Mouse (Mus musculus): ENCODE measurements at regions not wholly inside any gene's neighbourhood (a gene's known extent, or its start where the extent isn't known, plus 50 kb on each side); places are given as distances from the start of the nearest gene placed in this dataset.

DNA sequence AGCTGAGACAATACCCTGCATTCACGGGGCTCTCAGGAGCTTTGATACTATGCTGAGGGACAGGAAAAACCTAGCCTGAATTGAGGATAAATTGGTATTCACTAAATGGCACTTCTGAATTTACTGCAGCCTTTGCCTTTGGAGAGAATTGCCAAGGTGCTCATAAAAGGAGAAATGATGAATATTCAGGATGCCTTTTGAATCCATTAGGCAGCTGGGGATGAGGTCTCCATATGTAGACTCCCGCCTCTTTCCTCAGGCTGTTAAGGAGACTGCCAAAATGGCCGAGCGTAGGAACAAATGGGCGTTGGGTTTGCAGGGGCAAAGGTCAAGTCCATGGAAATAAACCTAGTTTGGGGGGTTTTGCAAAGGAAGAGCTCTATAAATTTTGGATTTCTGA lies 123.5 kb downstream of the Hlx start:
- no peak for TF ChIP-seq CTCF (IDR thresholded peaks at IDR 0.05; ENCODE audit: extremely low read depth, insufficient read depth, low read length)
- TF ChIP-seq POLR2A (IDR thresholded peaks at IDR 0.05; ENCODE audit: extremely low read depth, insufficient read depth, low read length), result no peak

Measured in cortical plate, adult 2 months (tissue).